Mouse (Mus musculus) MEL (cell line): ENCODE results near the gene Cyb561d1. TPM values are rescaled to one million over a fixed set of nuclear protein-coding genes. Genes with fewer than 3 reads are reported as not detected.

Source experiments
- DNase-seq: peaks from one replicate; pipeline ENCODE4 v3.0.0; 2011; ENCODE audit warnings: low read depth, low spot score
- H3K27ac ChIP-seq: 2 replicates; pipeline ENCODE4 v1.5.1; 2012; ENCODE audit warnings: low read depth, mild to moderate bottlenecking, control low read depth, low read length, moderate library complexity; ENCODE audit not compliant: control insufficient read depth
- H3K27me3 ChIP-seq, 2 experiments: fragments of 150-350 bp in 1 of 2; sonication (generic) in 1 of 2; 2 replicates each; pipeline ENCODE4 v1.6.1; 2012; ENCODE audit warnings: low read length in 2 of 2, mild to moderate bottlenecking in 2 of 2, improper control_type of control experiment in 1 of 2, moderate library complexity in 1 of 2; ENCODE audit not compliant: insufficient read depth in 2 of 2, control insufficient read depth in 1 of 2
- H3K36me3 ChIP-seq, 2 experiments: 2 replicates each; pipeline ENCODE4 v1.6.1; 2012 to 2014; ENCODE audit warnings: low read length in 2 of 2, improper control_type of control experiment in 1 of 2, inconsistent platforms in 1 of 2, mild to moderate bottlenecking in 1 of 2; ENCODE audit not compliant: insufficient read depth in 2 of 2, control insufficient read depth in 1 of 2
- H3K4me1 ChIP-seq, 2 experiments: fragments of 150-350 bp in 1 of 2; sonication (generic) in 1 of 2; 2 replicates each; pipeline ENCODE4 v1.6.1; 2012; ENCODE audit warnings: low read length in 2 of 2, improper control_type of control experiment in 1 of 2, mild to moderate bottlenecking in 1 of 2; ENCODE audit not compliant: insufficient read depth in 2 of 2, control insufficient read depth in 1 of 2
- H3K4me3 ChIP-seq, 2 experiments: fragments of 150-350 bp in 1 of 2; sonication (generic) in 1 of 2; 2 replicates each; pipeline ENCODE4 v1.5.1; 2012; ENCODE audit warnings: low read depth in 2 of 2, low read length in 2 of 2, mild to moderate bottlenecking in 2 of 2, moderate library complexity in 2 of 2, control low read depth in 1 of 2, improper control_type of control experiment in 1 of 2; ENCODE audit not compliant: control insufficient read depth in 1 of 2, insufficient read depth in 1 of 2
- H3K79me2 ChIP-seq: 2 replicates; pipeline ENCODE4 v1.6.1; 2012; ENCODE audit warnings: mild to moderate bottlenecking, low read length, moderate library complexity; ENCODE audit not compliant: control insufficient read depth, poor library complexity, insufficient read depth
- H3K9ac ChIP-seq: 2 replicates; pipeline ENCODE4 v1.6.1; 2012; ENCODE audit warnings: low read depth, mild to moderate bottlenecking, control low read depth, low read length, moderate library complexity; ENCODE audit not compliant: control insufficient read depth, poor library complexity, severe bottlenecking
- H3K9me3 ChIP-seq: fragments of 150-350 bp; sonication (generic); replicated peaks from 2 replicates; pipeline ENCODE4 v1.6.1; 2012; ENCODE audit warnings: mild to moderate bottlenecking, low read length, improper control_type of control experiment, moderate library complexity; ENCODE audit not compliant: insufficient read depth
- CHD2 ChIP-seq: IDR thresholded peaks from 2 replicates; pipeline ENCODE4 v1.6.1; 2011; ENCODE audit warnings: low read length, improper control_type of control experiment
- EP300 ChIP-seq, 2 experiments: IDR thresholded peaks; 2 replicates each; pipeline ENCODE4 v1.6.1; 2011; ENCODE audit warnings: improper control_type of control experiment in 2 of 2, low read length in 2 of 2, low read depth in 1 of 2, mild to moderate bottlenecking in 1 of 2
- HCFC1 ChIP-seq: IDR thresholded peaks from 2 replicates; pipeline ENCODE4 v1.6.1; 2012; ENCODE audit warnings: low read depth, mild to moderate bottlenecking, inconsistent platforms, low read length, improper control_type of control experiment, moderate library complexity
- MAX ChIP-seq: IDR thresholded peaks from 2 replicates; pipeline ENCODE4 v1.6.1; 2011; ENCODE audit warnings: low read length, improper control_type of control experiment
- MEF2A ChIP-seq: IDR thresholded peaks from 2 replicates; pipeline ENCODE4 v1.6.1; 2014; ENCODE audit warnings: low read depth, mild to moderate bottlenecking, inconsistent platforms, low read length, improper control_type of control experiment; ENCODE audit not compliant: poor library complexity, insufficient replicate concordance, severe bottlenecking; ENCODE audit errors: extremely low read depth
- MYB ChIP-seq: IDR thresholded peaks from 2 replicates; pipeline ENCODE4 v1.6.1; 2011; ENCODE audit warnings: mild to moderate bottlenecking, low read depth, low read length, improper control_type of control experiment
- MYC ChIP-seq: IDR thresholded peaks from 2 replicates; pipeline ENCODE4 v1.6.1; 2011; ENCODE audit warnings: low read depth, mild to moderate bottlenecking, low read length, improper control_type of control experiment, moderate library complexity
- NRF1 ChIP-seq: IDR thresholded peaks from 2 replicates; pipeline ENCODE4 v1.6.1; 2014; ENCODE audit warnings: low read depth, mild to moderate bottlenecking, inconsistent platforms, low read length, improper control_type of control experiment, moderate library complexity; ENCODE audit not compliant: poor library complexity, insufficient read depth, severe bottlenecking
- POLR2A ChIP-seq, 2 experiments: IDR thresholded peaks; 2 replicates each; pipeline ENCODE4 v1.6.1; 2011 to 2012; ENCODE audit warnings: low read length in 2 of 2, mild to moderate bottlenecking in 2 of 2, control low read depth in 1 of 2, improper control_type of control experiment in 1 of 2, low read depth in 1 of 2, moderate library complexity in 1 of 2; ENCODE audit not compliant: control insufficient read depth in 1 of 2, insufficient read depth in 1 of 2, poor library complexity in 1 of 2
- RAD21 ChIP-seq: IDR thresholded peaks from 2 replicates; pipeline ENCODE4 v1.6.1; 2011; ENCODE audit warnings: mild to moderate bottlenecking, low read depth, low read length, improper control_type of control experiment
- UBTF ChIP-seq: IDR thresholded peaks from 2 replicates; pipeline ENCODE4 v1.6.1; 2012; ENCODE audit warnings: low read depth, mild to moderate bottlenecking, inconsistent platforms, low read length, improper control_type of control experiment, moderate library complexity, borderline replicate concordance; ENCODE audit not compliant: insufficient read depth
- USF1 ChIP-seq: IDR thresholded peaks from 2 replicates; pipeline ENCODE4 v1.6.1; 2014; ENCODE audit warnings: low read depth, mild to moderate bottlenecking, inconsistent platforms, low read length, improper control_type of control experiment, moderate library complexity
- USF2 ChIP-seq, 2 experiments: IDR thresholded peaks; 2 replicates each; pipeline ENCODE4 v1.6.1; 2011 to 2012; ENCODE audit warnings: improper control_type of control experiment in 2 of 2, low read length in 2 of 2, borderline replicate concordance in 1 of 2, inconsistent platforms in 1 of 2, low read depth in 1 of 2, mild to moderate bottlenecking in 1 of 2; ENCODE audit not compliant: insufficient read depth in 1 of 2
- ZKSCAN1 ChIP-seq: IDR thresholded peaks from 2 replicates; pipeline ENCODE4 v1.6.1; 2012; ENCODE audit warnings: low read depth, mild to moderate bottlenecking, inconsistent platforms, low read length, improper control_type of control experiment, moderate library complexity
- ZMIZ1 ChIP-seq: IDR thresholded peaks from 2 replicates; pipeline ENCODE4 v1.6.1; 2012; ENCODE audit warnings: low read depth, mild to moderate bottlenecking, inconsistent platforms, low read length, improper control_type of control experiment, moderate library complexity
- polyA plus RNA-seq, 2 experiments: library from polyadenylated mRNA; stranded (reverse) in 1 of 2; unstranded in 1 of 2; fragments of >175 nt in 1 of 2; fragments of >200 nt in 1 of 2; gene quantifications; 2 replicates each; pipeline versions ENCODE4 v1.2.1 to v1.2.4; 2012; ENCODE audit warnings: low replicate concordance in 2 of 2, low read depth in 1 of 2; ENCODE audit not compliant: insufficient read length in 2 of 2, insufficient read depth in 1 of 2, missing spikeins in 1 of 2
- total RNA-seq: library from RNA; depleted of rRNA; stranded (reverse); fragments of 300-350 nt; gene quantifications from 2 replicates; pipeline ENCODE4 v1.2.3, GENCODE M21; 2012

Gene Cyb561d1
- total and polyA plus RNA-seq, 3 experiments, result 3.6 to 5.9 TPM; not detected in 1

DNA sequence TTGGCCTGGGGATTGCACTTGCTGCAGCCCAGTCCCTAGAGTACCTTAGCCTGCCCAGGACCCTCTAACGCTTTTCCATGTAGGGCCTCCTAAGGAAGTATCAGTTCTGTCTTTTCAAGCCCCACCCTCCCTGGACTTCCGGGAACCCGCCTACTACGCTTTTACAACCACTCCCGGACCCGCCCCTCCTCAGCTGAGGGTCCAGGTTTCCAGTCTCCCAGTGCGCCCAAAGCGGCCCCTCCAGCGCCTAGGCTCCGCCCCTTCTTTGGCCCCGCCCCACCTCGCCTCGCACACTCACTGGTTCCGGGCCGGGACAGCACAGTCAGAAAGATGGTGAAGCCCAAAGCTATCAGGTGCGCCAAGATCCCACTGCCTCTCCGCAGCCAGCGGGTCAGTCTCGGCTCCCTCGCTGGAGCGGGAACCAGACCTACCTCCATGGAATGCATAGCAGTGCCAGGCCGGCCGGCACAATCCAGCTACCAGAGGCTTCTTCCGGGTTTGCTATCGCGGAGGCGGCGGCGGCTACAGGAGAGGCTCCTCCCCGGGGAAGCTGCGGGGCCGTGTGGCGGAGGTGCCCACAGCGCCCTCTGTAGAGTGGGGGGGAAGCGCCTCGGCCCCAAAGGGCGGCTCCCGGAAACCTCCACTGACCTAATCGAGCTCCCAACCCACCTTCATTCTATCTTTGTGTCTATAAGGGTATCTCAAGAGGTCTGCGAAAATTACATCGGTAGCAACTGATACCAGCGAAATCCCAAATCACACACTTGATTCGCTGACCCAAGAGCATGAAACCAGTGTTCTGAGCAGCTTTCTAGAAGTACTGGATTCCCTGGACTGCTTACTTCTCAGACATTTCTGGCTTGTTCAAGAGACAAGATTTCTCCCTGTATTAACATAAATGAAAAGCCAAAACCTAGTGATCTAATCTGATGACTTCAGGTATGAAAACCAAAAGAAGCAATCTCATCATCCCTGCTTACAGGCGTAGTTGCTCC is at the start of gene Cyb561d1 (continued):
- TF ChIP-seq HCFC1, result peak; percentile 77
- 0 out of 2 replicates have a peak, but pooled peaks have one; percentile 30 for TF ChIP-seq MYC
- TF ChIP-seq ZMIZ1, result peak; percentile 92
- no peak; the same call in 1 of the 2 replicates for TF ChIP-seq MYB
- no peak for TF ChIP-seq UBTF

DNA sequence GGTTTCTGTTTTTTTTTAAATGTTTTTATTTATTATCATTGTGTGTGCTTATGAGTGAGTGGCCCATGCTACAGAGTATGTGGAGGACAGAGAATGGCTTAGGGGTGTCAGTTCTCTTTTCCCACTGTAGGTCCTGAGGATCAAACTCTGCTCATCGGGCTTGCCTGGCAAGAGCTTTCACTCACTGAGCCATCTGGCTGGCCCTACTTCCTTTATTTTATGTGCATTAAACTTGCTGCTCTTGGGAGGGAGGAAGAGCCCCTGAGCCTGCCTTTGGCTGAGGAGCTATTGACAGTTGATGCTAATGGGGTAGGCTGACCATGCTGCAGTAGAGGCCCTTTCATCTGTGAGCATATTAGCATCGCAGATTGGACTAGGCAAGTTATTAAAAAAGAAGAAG is 45.8 kb upstream of the Cyb561d1 start:
- Histone ChIP-seq H3K79me2 (no peaks in the 10 kb centered on the region), H3K27me3 (no peaks in the 10 kb centered on the region), H3K36me3 (0 out of 4 replicates have a peak, but pooled peaks cover 0 to 4% of the 10 kb centered on the region in 2 experiments), H3K4me3 (no peak overlapping the region), H3K27ac (no peak overlapping the region), H3K9ac (no peak overlapping the region)
- DNase-seq, result peak; percentile 52
- TF ChIP-seq CHD2, result no peak
- TF ChIP-seq RAD21, result no peak
- TF ChIP-seq HCFC1, result no peak
- TF ChIP-seq EP300 (IDR thresholded peaks at IDR 0.05; ENCODE audit: low read depth in 1 of 2, low read length in 2 of 2), result no peak
- TF ChIP-seq ZKSCAN1, result no peak
- TF ChIP-seq USF1, result no peak
- no peak for TF ChIP-seq POLR2A (IDR thresholded peaks at IDR 0.05; ENCODE audit: control insufficient read depth in 1 of 2, insufficient read depth in 1 of 2, low read depth in 1 of 2, low read length in 2 of 2, poor library complexity in 1 of 2)
- no peak for TF ChIP-seq USF2 (IDR thresholded peaks at IDR 0.05; ENCODE audit: borderline replicate concordance in 1 of 2, insufficient read depth in 1 of 2, low read depth in 1 of 2, low read length in 2 of 2)
- TF ChIP-seq MEF2A, result no peak
- TF ChIP-seq, all 39 proteins: peak for 0
- Histone ChIP-seq H3K9me3 (no peaks in the 10 kb centered on the region), H3K4me1 (no peaks in the 10 kb centered on the region; a peak in 1 of 4 replicates)

DNA sequence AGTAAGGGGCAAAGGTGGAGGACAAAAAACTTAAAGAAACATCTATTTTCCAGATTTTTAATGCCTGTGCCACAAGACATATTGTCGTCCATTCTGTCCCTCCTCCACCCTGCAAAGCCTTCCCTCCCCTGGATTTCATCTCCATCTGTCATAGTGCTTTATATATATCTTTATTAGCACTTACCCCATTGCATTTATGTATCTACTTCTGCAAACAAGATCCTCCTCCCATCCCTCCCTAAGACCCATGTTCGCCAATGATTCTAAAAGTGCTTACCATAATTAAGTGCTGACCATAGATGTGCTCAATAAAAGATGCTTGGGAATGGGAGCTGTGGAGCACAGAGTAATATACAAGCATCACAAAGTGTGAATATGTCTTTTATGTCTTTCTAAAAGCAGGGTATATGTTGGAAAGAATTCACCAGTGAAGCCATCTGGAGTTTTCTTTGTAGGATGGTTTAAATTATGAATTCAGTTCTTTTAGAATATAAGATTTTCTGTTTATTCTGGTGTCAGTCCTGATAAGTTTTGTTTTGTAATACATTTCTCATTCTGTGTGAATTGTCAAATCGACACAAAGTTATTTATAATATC is 40.3 kb upstream of the Cyb561d1 start:
- H3K4me3 ChIP-seq, result no peak overlapping the region
- TF ChIP-seq NRF1 (no peak), MYB (no peak), MAX (no peak)
- TF ChIP-seq, all 39 proteins: peak for 0
- Histone ChIP-seq H3K36me3 (no peaks in the 10 kb centered on the region), H3K4me1 (no peaks in the 10 kb centered on the region), H3K9ac (no peak overlapping the region), H3K9me3 (no peaks in the 10 kb centered on the region), H3K27ac (no peak overlapping the region), H3K27me3 (peaks cover 0 to 4% of the 10 kb centered on the region in 2 experiments; a peak in 2 of 4 replicates), H3K79me2 (no peaks in the 10 kb centered on the region)
- no peak for DNase-seq
